Mouse (Mus musculus) kidney, postnatal 25 days (tissue): ENCODE measurements around the gene Rpl21.

Source experiments
- DNase-seq, 2 experiments: peaks; one replicate each; pipeline ENCODE4 v3.0.0; 2021; ENCODE audit warnings: mixed read lengths in 2 of 2

Rpl21 gene

DNA sequence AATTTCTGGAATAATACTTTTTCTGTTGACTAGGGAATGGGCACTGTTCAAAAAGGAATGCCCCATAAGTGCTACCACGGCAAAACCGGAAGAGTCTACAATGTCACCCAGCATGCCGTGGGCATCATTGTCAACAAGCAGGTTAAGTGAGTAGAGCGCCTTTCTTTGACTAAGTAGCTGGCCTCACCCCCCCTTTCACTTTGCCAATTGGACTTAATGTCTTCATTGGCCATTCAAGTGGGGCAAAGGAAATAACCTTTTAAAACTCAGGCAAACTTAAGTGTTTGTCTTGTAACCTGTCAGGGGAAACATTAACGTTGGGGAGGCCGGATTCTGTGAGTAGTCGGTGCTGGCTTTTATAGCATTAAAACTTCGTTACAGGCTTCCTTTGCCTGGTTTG, 2.3 kb downstream of the Rpl21 start:
- DNase-seq, result no peak

DNA sequence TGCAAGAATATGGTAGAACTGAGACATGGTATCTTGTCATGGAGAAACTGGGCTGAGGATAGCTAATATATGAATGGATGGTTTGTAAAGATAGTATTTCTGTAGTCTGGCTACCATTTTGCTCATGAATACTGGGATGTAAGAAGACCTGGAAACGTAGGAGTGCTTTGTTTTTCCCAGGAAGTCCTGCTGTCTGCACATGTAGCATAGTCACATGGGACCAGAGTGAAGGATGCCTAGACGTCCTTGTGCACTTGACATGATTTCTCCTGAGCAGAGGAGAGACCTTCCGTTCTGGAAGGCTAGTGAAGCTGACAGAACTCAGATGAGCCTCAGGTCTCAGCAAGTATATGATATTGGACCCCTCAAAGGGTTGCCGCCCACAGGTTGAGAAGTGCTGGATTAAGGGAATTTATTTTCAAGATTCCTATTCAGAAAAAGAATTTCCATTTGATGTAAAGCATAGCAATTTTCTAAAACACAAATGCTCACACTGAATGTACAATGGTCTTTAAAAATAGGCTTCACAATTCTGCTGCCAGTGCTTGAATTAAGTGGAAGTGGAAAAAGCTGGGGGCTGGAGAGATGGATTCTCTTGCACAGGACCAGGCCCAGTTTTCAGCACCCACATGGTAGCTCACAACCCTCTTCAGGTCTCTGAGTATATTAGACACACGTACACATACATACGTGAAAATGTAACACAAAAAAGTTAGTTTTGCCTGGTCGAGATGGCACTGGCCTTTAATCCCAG, 5.5 kb downstream of the Rpl21 start:
- no peak for DNase-seq

GRCm38 (mm10) chr5:146838836-146839648, 6.4 kb downstream of the Rpl21 start:
- no peak for DNase-seq

DNA sequence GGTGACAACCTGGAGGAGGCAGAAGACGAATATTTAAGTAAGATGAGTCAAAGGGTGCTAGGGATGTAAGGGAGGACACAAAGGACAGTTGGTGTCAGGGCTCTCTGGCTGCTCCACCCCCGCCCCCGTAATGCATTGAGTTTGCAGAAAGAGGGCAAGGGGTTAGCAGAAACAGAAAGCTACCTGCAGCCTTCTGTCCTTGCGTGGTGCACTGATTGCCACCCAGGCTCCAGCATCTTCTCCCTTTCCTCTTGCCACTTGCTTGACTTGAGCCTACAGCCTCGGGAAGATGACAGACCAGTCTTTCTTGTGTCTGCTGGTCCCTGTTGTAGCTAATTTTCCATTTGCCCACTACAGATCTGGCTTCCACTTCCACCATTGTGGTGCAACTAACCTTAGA, 7.1 kb downstream of the Rpl21 start:
- no peak for DNase-seq

DNA sequence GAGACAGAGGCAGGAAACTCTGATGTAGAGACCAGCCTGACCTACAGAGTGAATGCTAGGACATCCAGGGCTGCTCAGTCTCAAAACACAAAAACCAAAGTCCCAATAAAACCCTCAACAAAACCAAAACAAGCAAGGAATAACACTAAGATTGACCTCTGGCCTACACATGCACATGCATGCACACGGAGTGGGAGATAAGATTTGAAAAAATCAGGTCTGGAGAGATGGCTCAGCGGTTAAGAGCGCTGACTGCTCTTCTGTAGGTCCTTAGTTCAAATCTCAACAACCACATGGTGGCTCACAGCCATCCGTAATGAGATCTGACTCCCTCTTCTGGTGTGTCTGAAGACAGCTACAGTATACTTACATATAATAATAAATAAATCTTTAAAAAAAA, 7.7 kb downstream of the Rpl21 start:
- no peak for DNase-seq

DNA sequence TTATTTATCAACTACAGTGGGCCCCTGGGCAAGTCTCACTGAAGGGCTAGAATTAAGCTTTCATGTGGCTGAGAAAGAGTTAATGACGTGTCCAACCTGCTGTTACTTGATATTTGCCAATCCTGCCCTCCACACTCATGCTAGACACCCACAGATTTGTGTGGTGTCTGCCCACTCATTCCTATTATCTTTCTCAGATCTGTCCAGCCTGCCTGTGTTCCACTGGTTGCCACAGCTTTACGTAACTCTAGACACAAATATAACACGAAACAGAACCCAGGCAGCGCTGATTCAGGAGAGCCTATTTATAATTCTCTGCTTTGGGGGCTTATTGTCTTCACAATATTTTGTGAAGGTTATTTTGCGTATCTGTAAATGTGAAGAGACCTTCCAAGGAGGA, 8.6 kb downstream of the Rpl21 start:
- no peak for DNase-seq

DNA sequence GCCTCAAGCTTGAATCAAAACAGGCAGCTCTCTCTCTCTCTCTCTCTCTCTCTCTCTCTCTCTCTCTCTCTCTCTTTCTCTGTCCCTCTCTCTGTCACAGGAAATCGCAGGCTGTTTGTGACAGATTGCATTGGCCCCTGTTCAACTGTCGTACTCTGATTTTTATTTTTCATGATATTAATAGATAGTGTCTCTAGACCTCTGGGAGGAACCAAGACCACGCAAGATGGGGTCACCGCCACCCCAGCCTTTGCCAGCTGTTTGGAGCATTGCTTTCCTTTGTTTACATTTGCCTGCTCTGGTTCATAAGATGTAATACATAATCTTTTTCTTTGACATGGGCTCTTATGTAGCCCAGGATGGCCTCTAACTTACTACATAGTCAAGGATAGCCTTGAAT, 9.3 kb downstream of the Rpl21 start:
- DNase-seq, result peak in 1 of 2 experiments; percentile 29

DNA sequence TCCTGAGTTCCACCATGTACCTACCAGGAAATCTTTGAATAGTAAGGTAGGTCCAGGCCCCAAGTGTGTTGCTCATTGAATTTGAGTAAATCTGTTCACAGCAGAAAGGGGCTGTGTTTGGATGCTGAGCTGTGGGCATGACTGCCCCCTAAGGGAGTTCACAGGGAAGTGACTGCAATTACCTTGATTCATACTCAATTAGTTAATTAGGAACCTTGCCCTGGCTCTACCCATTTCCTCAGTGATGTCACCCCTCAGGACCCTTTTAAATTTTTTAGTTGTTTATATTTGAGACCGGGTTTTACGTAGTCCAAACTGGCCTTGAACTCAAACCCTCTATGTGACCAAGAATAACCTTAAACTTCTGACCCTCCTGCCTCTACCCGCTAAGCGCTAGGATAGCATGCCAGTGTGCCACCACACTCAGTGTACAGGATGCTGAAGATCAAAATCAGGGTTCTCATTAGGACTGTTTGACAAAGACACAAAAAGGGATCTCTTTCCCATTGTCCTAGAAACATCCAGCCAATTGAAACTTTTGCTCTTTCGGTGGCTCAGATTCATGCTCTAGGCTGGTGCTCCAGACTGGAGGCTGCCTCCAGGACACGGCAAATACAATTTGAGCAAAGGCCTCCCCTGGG, 11.7 kb downstream of the Rpl21 start:
- DNase-seq, result no peak

DNA sequence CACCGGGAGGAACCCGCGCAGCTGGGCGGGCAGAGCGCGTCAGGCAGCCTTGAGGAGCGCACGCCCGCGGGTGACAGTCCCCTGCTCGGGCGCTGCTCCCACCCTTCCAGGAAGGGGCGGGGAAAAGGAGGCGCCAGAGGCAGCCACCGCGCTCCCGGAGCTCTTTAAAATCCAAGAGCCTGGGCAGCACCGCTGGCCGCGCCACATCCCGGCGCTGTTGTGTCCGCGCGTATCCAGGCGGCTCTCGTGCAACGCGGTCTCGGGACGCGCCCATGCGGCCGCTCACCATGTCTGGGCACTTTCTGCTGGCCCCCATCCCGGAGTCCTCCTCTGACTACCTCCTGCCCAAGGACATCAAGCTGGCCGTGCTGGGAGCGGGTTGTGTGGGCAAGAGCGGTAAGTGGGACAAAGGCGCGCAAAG, 12.3 kb downstream of the Rpl21 start, which contains the start of gene Rasl11a:
Rasl11a (plus strand) TSS at position 127 of the 421 bp plus-strand sequence.
- DNase-seq, result peak; percentile 87 to 91

- no peak for DNase-seq
These were observed 13.8 kb downstream of the Rpl21 start for GRCm38 (mm10) chr5:146846489-146846888.

DNA sequence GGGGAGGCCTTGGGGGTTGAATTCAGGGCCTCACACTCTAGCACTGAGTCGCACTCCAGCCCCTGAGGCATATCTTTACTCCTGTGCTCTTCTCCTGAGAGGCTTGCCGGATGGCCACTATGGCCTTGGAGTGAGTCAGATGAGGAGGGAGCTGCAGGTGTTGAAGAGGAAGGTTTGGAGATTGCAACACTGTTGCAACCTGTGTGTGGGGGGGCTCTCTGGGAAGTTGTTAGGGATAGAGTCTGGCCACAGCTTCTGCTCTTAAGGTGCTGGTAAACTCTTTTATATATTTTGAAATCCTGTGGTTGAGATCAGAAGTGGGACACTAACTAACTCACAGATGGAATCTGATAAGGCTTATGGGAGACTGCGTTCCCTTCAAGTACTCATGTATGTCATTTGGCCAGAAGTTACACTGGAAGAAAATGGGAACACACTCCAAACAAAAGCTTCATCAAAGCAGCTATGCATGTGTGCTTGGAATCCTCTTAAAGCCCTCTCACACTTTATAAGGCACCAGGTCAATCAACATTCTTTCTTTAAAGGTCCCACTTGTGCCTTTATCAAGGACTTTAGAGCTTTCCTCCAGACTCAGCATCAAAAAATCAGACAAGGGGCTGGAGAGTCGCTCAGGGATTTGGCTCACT, 16.4 kb downstream of the Rpl21 start:
- no peak for DNase-seq

DNA sequence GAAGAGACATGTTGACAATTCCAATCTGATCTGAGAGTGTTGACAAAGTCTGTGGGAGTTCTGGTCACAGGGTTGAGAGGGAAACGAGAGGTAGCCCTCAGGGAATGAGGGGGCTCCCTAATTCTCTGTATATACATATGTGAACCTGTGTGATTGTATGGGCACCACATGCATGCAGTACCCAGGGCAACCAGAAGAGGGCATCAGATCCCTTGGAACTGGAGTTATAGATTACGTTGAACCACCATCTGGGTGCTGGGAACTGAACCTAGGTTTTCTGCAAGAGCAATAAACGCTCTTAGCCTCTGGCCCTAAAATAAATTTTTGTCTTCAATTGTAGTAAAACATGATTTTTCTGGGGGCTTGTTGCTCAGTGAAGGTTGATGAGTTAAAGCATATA, 23.4 kb downstream of the Rpl21 start:
- no peak for DNase-seq

GRCm38 (mm10) chr5:146857620-146858019, 24.9 kb downstream of the Rpl21 start:
- DNase-seq, result no peak

DNA sequence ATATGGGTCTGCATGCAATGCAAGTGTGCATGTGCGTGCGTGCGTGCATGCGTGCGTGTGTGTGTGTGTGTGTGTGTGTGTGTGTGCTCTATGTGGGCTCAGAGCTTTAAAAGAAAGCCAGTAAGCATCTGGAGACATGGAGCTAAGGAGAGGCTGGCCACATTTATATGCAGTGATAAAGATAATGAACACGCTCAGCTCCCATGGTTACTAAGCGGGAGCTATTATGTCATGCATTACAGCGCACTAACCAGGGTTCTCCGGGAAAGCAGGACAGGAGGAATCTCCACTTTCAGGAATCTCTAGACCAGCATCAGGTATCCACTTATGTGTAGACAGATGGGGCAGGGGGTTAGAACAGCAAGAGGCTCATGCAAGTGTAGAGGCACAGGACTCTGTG, 26.1 kb downstream of the Rpl21 start:
- no peak for DNase-seq

DNA sequence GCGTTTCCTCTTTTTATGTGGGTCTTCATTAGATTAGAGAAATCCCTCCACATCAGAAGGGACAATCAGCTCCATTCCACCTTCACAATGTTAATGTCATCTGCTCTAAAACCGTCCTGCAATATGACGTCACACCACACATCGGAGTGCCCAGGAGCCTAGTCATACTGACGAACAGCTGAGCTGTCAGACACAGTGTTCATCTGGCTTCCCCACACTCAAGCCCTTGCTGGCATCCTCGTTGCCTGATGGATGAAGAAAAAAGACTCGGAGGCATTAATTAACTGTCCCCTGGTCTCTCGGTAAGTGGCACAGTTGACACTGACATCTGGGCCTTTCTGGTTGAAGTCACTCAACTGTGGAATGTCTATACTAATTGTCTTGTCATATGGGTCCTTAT, 26.6 kb downstream of the Rpl21 start:
- no peak for DNase-seq

DNA sequence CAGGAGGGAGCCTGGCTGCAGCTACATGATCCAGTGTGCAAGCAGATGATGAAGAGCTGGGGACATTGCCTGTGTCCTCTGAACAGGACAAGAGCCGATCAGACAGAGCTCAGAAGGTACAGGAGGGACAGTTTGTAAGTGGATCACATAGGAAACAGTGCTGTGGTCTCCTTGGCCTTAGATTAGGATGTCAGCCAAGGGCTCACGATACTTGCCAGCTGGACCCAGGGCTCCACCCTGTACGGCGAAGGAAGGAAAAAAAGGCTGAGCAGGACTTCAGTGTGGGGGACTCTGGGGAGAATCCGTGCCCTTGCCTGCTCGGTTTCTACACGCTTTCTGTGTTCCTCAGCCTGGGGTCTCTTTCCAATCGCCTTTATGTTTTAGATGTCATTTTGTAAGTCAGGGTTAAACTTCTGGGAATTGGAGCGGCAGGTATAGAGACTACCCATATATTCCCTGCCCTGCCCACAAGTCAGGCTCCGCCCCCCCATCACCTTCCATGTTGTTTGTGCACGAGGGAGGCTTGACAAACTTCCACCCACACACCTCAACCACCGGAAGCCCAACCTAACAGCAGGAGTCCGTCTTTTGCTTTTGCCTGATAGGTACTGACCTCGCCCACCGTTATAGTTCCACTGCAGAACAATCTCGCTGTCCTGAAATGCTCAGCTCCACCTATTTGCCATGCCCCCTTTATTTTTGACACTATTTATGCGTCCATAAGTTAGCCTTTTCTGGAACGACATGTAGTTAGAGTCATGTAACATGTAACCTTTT, 27.7 kb downstream of the Rpl21 start:
- no peak for DNase-seq

- DNase-seq, result no peak
These were observed 28.9 kb downstream of the Rpl21 start for GRCm38 (mm10) chr5:146861588-146861987.

GRCm38 (mm10) chr5:146865511-146865910, 32.8 kb downstream of the Rpl21 start:
- no peak for DNase-seq

- no peak for DNase-seq
These were observed 33.6 kb downstream of the Rpl21 start for GRCm38 (mm10) chr5:146866277-146866676.

GRCm38 (mm10) chr5:146867246-146867945, 34.7 kb downstream of the Rpl21 start:
- peak; percentile 32 to 50 for DNase-seq

DNA sequence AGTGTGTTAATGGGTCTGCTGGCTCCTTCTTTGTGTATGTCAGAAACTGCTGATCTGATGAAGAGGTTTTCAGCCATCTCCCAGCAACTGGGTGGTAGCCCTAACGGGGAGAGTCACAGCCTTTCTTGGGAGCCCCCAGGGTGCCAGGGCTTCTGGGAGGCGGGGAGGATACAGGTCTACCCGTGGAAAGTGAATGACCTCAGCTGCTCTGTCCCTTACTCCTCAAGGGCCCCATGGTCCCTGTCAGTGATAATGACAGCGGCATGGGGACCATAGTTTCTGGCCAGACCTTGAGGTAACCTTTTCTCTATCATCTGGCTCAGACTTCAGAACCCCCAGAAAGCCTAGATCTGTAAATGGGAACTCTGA, 35.2 kb downstream of the Rpl21 start:
- no peak for DNase-seq
